Mouse (Mus musculus): ENCODE results near the gene BC004004.
"Not testable (repeated sequence)": the region's sequence is repeated elsewhere in the genome, so short reads cannot be mapped to it uniquely, and the experiment has no call there.

Gene BC004004

DNA sequence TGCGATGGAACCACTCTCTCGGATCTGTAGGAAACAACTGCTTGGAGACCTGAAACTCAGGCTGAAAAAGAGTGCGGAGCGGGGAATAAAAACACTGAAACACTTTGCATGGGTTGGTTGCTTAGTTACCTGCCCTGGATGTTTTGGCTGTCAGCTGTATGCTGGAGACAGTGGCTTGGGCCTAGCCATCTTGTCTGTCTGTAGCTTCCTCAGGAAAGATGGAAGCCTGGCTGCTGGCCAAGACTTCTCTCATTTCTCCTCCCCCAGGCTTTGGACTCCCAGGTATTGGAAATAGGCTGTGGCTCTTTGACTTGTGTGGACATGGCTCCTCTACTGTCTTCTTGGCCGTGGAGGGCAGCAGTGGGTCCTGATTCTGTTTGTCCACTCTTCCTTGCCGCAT, 32.8 kb downstream of the BC004004 start:
- no peak for DNase-seq

- no peak for DNase-seq
These were observed 33.6 kb downstream of the BC004004 start for GRCm38 (mm10) chr17:29302149-29302548.

GRCm38 (mm10) chr17:29303087-29303486, 34.5 kb downstream of the BC004004 start:
- peak; percentile 66 for DNase-seq

- no peak for DNase-seq
These were observed 35.3 kb downstream of the BC004004 start for GRCm38 (mm10) chr17:29303856-29304255.

- DNase-seq = peak; percentile 71
These were observed 35.9 kb downstream of the BC004004 start for GRCm38 (mm10) chr17:29304376-29305057.

DNA sequence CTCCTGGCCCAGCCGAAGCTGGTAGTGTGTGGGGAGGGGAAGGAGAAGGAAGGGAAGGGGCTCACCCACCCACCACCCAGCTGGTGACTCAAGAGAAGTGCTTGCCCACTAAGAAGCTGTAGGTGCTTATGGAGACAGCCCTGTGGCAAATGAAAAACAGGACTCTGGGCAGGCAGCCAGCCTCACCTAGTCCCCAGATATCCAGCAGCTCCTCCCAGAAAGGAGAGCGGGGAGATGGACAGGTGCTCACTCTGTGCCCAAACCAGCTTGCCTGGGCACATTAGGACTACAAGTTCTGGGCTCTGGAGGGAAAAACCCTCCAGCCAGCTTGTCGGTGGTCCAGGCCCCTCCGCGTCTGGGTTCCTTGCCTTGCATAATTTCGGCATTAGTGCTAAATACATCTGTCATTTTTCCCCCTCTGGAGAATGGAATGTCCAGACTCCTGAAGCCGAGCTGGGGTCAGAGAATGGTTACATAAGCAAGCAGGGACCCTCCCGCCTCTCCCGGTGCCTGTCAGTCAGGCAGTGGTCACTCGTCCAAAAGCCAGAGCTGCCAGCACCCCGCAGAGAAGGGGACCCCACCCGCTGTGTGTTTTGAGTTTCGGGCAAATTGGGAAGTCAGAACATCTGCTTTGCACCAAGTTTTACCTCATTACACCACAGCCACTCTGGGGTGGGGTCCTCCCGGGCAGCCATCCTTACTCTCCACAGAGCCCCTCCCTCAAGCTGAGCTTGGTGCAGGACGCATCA, 36.6 kb downstream of the BC004004 start:
- no peak for DNase-seq

DNA sequence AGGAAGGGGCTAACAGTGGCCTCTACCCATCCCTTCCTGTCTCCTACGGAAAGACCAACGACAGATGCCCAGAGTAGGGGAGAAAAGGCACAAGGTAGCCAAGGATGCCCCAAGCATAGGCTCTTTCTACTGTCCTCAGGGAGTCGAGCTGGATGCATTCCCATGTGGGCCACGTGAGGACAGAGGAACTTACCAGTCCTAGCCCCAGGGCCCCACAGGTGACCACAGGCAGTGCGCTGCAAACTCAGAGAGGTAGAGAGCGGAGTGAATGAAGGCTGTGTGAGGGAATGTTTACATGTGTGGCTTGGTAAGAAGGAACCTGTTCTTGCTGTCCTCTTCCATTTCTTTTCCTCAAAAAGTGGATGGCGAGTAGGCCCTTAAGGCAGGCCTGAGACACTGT, 37.3 kb downstream of the BC004004 start:
- DNase-seq = no peak

DNA sequence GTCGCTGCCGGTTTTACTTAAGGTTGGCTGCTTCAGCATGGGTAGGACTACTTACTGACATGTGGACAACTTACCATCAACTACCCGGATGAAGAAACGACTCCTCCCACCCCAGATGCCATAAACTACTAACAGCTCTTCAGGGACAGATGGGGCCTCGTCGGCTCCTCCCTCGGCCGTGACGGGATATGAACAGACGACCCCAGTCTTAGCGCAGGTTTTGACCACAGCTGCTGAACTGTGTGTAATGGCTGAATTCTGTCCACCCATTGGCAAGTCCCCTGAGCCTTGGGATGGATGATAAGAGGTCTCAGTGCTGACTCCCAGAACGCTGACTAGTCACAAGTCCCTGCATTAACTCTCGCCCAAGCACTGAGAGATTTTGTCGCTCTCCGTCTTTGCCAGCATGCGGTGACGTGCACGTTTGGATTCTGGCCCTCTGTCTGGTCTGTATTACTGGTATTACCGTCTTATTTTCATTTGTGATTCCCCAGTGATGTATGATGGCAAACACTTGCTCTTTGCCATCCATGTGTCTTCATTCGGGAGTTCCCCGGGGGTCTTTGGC, 41.6 kb downstream of the BC004004 start:
- DNase-seq = no peak

DNA sequence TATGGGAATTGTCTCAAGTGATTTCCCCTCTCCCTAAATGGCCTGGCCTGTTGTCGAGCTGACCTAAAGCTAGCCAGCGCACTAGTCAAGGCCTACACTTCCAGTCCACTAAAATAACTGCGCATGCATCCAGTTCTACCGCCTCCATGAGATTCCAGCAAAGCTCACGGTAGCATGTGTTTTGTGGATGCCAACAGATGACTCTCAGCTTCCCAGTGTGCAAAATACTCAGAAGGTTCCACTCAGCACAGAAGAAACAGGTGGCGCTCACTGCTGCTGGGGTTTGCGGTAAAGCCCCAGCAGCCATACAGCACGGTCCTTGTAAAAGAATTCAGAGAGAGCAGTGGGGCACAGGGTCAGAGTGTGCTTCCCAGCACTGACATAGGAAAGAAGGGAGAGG, 43.0 kb downstream of the BC004004 start:
- DNase-seq = no peak

DNA sequence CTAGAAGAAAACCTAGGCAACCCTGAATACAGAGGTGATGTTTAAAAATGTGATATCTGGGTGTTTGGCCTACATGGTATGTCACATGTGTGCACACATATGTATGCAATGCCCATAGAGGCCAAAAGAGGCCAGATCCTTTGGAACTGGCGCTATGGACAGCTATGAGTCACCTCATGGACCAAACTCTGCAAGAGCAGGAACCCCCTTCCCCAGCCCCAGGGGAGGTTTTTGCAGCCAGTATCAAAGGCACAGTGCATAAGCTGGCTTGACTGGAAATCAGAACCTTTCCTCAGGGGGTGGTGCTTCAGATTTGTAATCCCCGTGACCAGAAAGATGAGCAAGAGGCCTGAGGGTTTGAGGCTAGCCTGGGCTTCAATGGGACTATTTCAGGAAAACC, 43.5 kb downstream of the BC004004 start:
- DNase-seq = no peak

GRCm38 (mm10) chr17:29313300-29313699, 44.7 kb downstream of the BC004004 start:
- DNase-seq = no peak

DNA sequence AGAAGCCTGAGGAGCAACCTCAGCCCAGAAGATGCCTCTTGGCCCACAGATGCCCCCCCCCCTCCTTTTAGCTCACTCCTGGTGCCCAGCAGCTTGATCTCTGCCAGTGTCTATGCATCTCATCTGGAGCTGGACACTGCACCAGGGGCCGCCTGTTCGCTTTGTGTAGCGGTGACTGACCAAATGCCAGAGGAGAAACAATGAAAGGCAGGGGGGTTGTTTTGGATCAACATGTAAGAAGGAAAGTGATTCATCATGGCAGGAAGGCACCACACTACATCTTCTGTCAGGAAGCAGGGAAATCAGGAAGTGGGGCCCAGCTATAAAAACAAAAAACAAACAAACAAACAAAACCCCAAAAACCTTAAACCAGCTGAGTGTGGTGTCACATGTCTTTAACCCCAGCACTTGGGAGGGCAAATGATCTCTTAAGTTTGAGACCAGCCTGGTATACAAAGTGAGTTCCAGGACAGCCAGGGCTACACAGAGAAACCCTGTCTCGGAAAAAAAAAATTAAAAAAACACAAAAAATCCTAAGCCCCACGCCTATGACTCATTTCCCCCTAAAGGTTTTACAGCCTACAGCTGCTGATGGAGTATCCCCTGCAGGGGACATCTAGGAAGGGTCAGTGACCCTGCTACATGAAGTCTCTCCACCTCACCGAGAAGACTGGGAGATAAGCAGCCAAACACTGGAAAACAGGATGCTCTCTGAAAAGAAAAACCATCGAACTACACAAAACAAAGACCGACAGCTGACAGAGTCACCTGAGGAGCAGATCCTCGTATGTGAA, 47.3 kb downstream of the BC004004 start:
- DNase-seq = no peak

DNA sequence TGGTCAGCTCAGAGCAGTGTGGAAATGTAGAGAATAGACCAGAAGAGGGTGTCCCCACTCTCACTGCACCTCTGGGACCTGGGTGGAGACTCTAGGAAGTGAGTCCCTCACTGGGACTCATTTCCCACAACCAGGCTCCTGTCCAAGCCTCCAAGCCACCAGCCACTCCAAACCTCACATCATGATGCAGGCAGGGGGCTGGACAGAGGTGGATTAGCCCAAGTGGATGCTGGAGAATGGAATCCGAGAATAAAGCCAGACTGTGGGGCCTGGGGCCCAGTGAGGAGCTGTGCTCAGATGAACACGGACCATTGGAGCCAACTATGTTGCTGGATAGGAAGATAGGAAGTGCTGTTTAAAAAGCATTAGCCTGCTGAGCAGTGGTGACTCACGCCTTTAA, 48.3 kb downstream of the BC004004 start:
- no peak for DNase-seq

- not testable (repeated sequence) for DNase-seq
These were observed 48.8 kb downstream of the BC004004 start, which contains the start of gene Pi16 for GRCm38 (mm10) chr17:29317380-29317779. Pi16 (plus strand) TSS chr17:29317680.

GRCm38 (mm10) chr17:29318731-29319250, 50.2 kb downstream of the BC004004 start:
- no peak for DNase-seq

DNA sequence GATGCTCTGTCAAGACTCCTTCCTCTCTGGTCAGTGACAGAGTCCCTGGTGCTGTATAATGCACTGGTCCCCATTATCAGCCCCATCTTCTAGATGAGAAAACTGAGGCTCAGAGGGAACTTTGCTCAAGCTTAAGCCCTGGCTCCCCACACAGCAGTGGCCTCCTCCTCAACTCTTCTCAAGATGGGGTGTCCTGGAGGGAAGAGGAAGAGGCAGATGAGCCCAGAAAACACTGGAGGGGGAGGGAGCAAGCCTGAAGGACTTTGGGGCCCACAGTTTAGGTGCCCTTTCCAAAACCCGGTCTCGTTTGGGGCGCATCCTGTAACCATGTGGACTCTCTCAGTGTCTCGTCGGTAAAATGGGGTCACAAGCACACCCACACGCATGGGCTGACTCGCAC, 50.9 kb downstream of the BC004004 start:
- DNase-seq = no peak

DNA sequence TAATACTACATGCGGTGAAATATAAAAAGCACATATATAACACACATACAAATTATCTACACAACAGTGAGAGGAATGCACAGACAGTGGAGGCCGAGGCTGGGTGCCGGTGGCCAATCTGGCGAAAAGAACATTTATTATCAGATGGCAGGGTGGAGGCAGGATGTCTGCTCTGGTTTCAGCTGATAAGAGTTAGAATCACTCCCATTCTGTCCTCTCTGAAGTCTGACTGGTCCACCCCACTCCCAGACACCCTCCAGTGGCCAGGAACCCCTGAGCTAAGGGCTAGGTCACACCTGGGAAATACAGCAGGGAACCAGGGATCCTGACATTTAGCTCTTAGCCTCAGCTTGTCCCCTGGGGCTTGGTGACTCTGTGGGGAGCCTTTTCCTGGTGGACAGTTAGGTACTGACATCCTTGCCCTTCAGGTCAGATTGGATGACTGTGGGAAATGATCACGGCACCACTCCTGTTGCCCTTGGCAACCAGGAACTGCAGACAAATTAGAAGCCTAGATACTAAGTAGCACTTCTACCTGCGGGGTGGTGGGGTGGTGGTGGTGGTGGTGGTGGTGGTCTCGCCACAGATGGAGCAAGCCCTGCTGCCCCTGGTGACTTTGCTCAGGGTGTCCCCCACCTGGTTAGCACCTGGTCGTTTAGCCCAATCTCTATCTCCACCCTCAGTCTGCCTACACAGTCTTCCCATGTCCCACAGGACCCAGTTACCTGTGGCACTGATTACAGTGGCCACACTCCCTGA, 51.5 kb downstream of the BC004004 start:
- no peak for DNase-seq

- DNase-seq = no peak
These were observed 53.4 kb downstream of the BC004004 start for GRCm38 (mm10) chr17:29321765-29322602.

DNA sequence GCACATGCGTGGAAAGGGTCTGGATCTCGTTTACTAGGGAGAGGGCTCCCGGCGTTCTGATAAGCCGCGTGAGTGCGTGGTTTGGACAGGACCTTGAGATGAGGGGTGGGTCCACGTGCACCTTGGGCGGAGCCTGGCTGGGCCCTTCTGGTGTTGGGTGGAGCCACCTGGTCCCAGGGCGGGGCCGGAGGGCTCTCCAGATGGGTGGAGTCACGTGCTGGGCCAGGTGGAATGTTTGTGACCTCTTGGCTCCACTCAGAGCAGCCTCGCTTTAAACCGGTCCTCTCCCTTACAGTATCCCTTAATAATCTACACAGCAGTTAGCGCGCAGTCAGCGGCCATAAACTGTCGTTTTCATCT, 54.0 kb downstream of the BC004004 start:
- DNase-seq = no peak

GRCm38 (mm10) chr17:29323625-29324024, 55.0 kb downstream of the BC004004 start:
- no peak for DNase-seq

- no peak for DNase-seq
These were observed 57.2 kb downstream of the BC004004 start for GRCm38 (mm10) chr17:29325831-29326230.
